Mouse (Mus musculus): ENCODE measurements around the gene Sugct.

- TF ChIP-seq POLR2A (IDR thresholded peaks at IDR 0.05; ENCODE audit: low read depth, low read length) (no peak), CTCF (IDR thresholded peaks at IDR 0.05; ENCODE audit: extremely low read depth, insufficient read depth, insufficient read length, insufficient replicate concordance) (no peak)
Measured at GRCm38 (mm10) chr13:17584804-17585203, 110.5 kb downstream of the Sugct start.

Measured in spleen, adult 2 months (tissue).